In the genomic region with DNA sequence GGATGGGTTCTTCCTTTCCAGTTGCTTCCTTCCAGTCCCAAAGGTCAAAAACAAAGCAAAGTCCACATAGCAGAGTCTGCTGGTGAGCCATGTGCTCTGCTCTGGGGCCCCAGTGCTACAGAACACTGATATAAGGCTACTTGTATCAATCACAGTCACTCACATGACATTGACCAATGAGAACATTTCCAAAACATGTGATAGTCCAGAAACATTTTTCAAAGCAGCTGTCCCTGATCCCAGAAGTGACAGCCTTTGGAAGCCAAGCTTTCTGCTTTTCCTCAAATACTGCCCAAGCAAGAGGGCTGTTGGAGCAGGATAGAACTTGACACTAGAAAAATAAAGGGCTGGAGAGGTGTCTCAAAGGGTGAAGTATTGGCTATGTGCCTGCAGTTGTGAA, we compare ENCODE assay signal across 11 mouse cellular contexts.
A peak's percentile ranks its signal among the peaks of the same experiment; 100 is the strongest.
DNase-seq lines count a peak whose midpoint lies in the region; ATAC-seq and TF ChIP-seq lines count a peak whose summit lies in the region.
"Had no signal": no experiment of that assay in that cellular context is flagged by ENCODE, and none has a peak within 500 bp of the region (broad histone marks: within the 10 kb centered on the region; RNA-seq: fewer than 3 reads in every experiment).

No protein-coding gene starts in this region.

- H3K4me1 ChIP-seq in kidney, embryonic 15.5 days: no peaks in the 10 kb centered on the region
- no peaks in the 10 kb centered on the region; the same call in 1 of the 2 replicates for H3K4me1 ChIP-seq in lung, postnatal 0 days (ENCODE audit: insufficient read depth, low read depth, low read length)
- H3K4me1 ChIP-seq in limb, embryonic 10.5 days: no peaks in the 10 kb centered on the region
- H3K4me1 ChIP-seq: stomach, embryonic 15.5 days had no signal

- H3K36me3 ChIP-seq in kidney, embryonic 15.5 days: no peaks in the 10 kb centered on the region
- no peaks in the 10 kb centered on the region for H3K36me3 ChIP-seq in lung, postnatal 0 days (ENCODE audit: insufficient read depth, low read length)
- H3K36me3 ChIP-seq in limb, embryonic 10.5 days: no peaks in the 10 kb centered on the region
- H3K36me3 ChIP-seq: embryonic facial prominence, embryonic 13.5 days; stomach, embryonic 15.5 days had no signal

- no peak overlapping the region for H3K4me2 ChIP-seq in kidney, embryonic 15.5 days
- H3K4me2 ChIP-seq in lung, postnatal 0 days (replicated peaks; ENCODE audit: low read depth, low read length): no peak overlapping the region
- H3K4me2 ChIP-seq: embryonic facial prominence, embryonic 13.5 days; stomach, embryonic 15.5 days had no signal

- no peak overlapping the region for H3K9ac ChIP-seq in kidney, embryonic 15.5 days
- no peak overlapping the region for H3K9ac ChIP-seq in lung, postnatal 0 days (replicated peaks; ENCODE audit: low read depth)
- H3K9ac ChIP-seq: embryonic facial prominence, embryonic 13.5 days; stomach, embryonic 15.5 days had no signal

- no peak; the same call in 1 of the 2 replicates for TF ChIP-seq EP300 in lung, postnatal 0 days (IDR thresholded peaks at IDR 0.05)

- no peaks in the 10 kb centered on the region for H3K9me3 ChIP-seq in kidney, embryonic 15.5 days (replicated peaks)
- H3K9me3 ChIP-seq in lung, postnatal 0 days (ENCODE audit: low read length): no peaks in the 10 kb centered on the region
- H3K9me3 ChIP-seq in limb, embryonic 10.5 days (replicated peaks): no peaks in the 10 kb centered on the region
- H3K9me3 ChIP-seq: embryonic facial prominence, embryonic 13.5 days; stomach, embryonic 15.5 days had no signal

- intact Hi-C loops in heart, postnatal 10 days (cut with DNase I): no loop called here

- no peak for ATAC-seq in kidney, embryonic 15.5 days (replicated peaks; ENCODE audit: low FRiP score)
- ATAC-seq in lung, postnatal 0 days: peak; percentile 66

- peak; percentile 82 for DNase-seq in kidney, adult 11 months
- peak; percentile 60 for DNase-seq in adrenal gland, postnatal 10 days
- DNase-seq in heart, postnatal 10 days: peak; percentile 85
- DNase-seq in lung, postnatal 0 days (ENCODE audit: low spot score): peak; percentile 53
- no peak for DNase-seq in spleen, adult 12 weeks (ENCODE audit: low spot score)
- DNase-seq in limb, embryonic 10.5 days (ENCODE audit: low spot score): no peak
- DNase-seq in gastrocnemius, postnatal 4 days (ENCODE audit: low spot score in 2 of 2): no peak
- DNase-seq: cerebellum, adult 11-12 months had no signal

- no peak overlapping the region for H3K4me3 ChIP-seq in kidney, embryonic 15.5 days (replicated peaks)
- no peak overlapping the region for H3K4me3 ChIP-seq in lung, postnatal 0 days (ENCODE audit: low read depth, low read length)
- H3K4me3 ChIP-seq in limb, embryonic 10.5 days: no peak overlapping the region
- H3K4me3 ChIP-seq: embryonic facial prominence, embryonic 13.5 days; stomach, embryonic 15.5 days had no signal

- no peaks in the 10 kb centered on the region for H3K27me3 ChIP-seq in kidney, embryonic 15.5 days
- H3K27me3 ChIP-seq in lung, postnatal 0 days (replicated peaks; ENCODE audit: insufficient read depth, low read length): no peaks in the 10 kb centered on the region
- no peaks in the 10 kb centered on the region for H3K27me3 ChIP-seq in limb, embryonic 10.5 days (ENCODE audit: low read depth, poor library complexity, severe bottlenecking)
- H3K27me3 ChIP-seq: embryonic facial prominence, embryonic 13.5 days; stomach, embryonic 15.5 days had no signal

- H3K27ac ChIP-seq in kidney, embryonic 15.5 days: no peak overlapping the region
- H3K27ac ChIP-seq in lung, postnatal 0 days (ENCODE audit: low read length): no peak overlapping the region
- no peak overlapping the region for H3K27ac ChIP-seq in limb, embryonic 10.5 days
- H3K27ac ChIP-seq: embryonic facial prominence, embryonic 13.5 days; stomach, embryonic 15.5 days had no signal

- TF ChIP-seq CTCF in lung, postnatal 0 days (IDR thresholded peaks at IDR 0.05): no peak

Comparison
In these comparisons a context has a peak if more than half of its experiments do, and no peak if none do; other contexts are left out.
1. DNase-seq: peak in kidney, adult 11 months (single experiment), adrenal gland, postnatal 10 days (single experiment), heart, postnatal 10 days (2 of 2) and lung, postnatal 0 days (single experiment); none in spleen, adult 12 weeks (single experiment), limb, embryonic 10.5 days (single experiment) and gastrocnemius, postnatal 4 days (0 of 2).